ENCODE assay signal across 43 mouse cellular contexts in genomic region chr9:7526255-7526940, GRCm38 (mm10). TPM values are rescaled to one million over a fixed set of nuclear protein-coding genes. Genes with fewer than 3 reads are reported as not detected.
"Had no signal": no experiment of that assay in that cellular context is flagged by ENCODE, and none has a peak within 500 bp of the region (broad histone marks: within the 10 kb centered on the region; RNA-seq: fewer than 3 reads in every experiment).

No protein-coding gene starts in this region.

- DNase-seq: gastrocnemius, postnatal 14 days; gastrocnemius, postnatal 36 days; heart, adult 11 months; heart, adult 2 months; heart, postnatal 14 days; heart, postnatal 36 days; kidney, adult 11 months; kidney, adult 2 months; kidney, adult 9 months; kidney, postnatal 14 days; kidney, postnatal 36 days; layer of hippocampus, adult 9-11 months; layer of hippocampus, postnatal 36 days had no signal

- H3K4me1 ChIP-seq: heart, embryonic 13.5 days; heart, embryonic 15.5 days; hindbrain, embryonic 13.5 days; hindbrain, embryonic 15.5 days; kidney, embryonic 15.5 days; limb, embryonic 13.5 days; limb, embryonic 15.5 days; liver, embryonic 12.5 days had no signal

- H3K27ac ChIP-seq: heart, adult 2 months; heart, embryonic 13.5 days; heart, embryonic 15.5 days; hindbrain, embryonic 13.5 days; hindbrain, embryonic 15.5 days; hindbrain, postnatal 0 days; kidney, embryonic 15.5 days; kidney, postnatal 0 days; left cerebral cortex, adult 2 months; limb, embryonic 13.5 days; limb, embryonic 15.5 days; liver, embryonic 12.5 days; liver, embryonic 14.5 days had no signal

- ATAC-seq: hindbrain, postnatal 0 days; intestine, embryonic 16.5 days; liver, embryonic 12.5 days had no signal

- H3K36me3 ChIP-seq: heart, embryonic 13.5 days; heart, embryonic 15.5 days; hindbrain, embryonic 13.5 days; hindbrain, embryonic 15.5 days; kidney, embryonic 15.5 days; limb, embryonic 13.5 days; limb, embryonic 15.5 days; liver, embryonic 12.5 days had no signal

- H3K27me3 ChIP-seq: heart, embryonic 13.5 days; heart, embryonic 15.5 days; hindbrain, embryonic 13.5 days; hindbrain, embryonic 15.5 days; kidney, embryonic 15.5 days; limb, embryonic 13.5 days; limb, embryonic 15.5 days; liver, embryonic 12.5 days had no signal

- H3K9me3 ChIP-seq: heart, embryonic 13.5 days; heart, embryonic 15.5 days; hindbrain, embryonic 13.5 days; hindbrain, embryonic 15.5 days; kidney, embryonic 15.5 days; limb, embryonic 13.5 days; limb, embryonic 15.5 days; liver, embryonic 12.5 days had no signal

- H3K4me3 ChIP-seq: heart, adult 2 months; heart, embryonic 13.5 days; heart, embryonic 15.5 days; hindbrain, embryonic 13.5 days; hindbrain, embryonic 15.5 days; kidney, embryonic 15.5 days; left cerebral cortex, adult 2 months; limb, embryonic 13.5 days; limb, embryonic 15.5 days; liver, embryonic 12.5 days had no signal

RNA-seq across cellular contexts. Expression of gene Mmp10, which starts 24.2 kb away (rescaled TPM):
- total RNA-seq: gastrocnemius, adult 18-20 months; gastrocnemius, adult 8-10 months; gastrocnemius, postnatal 14 days; gastrocnemius, postnatal 36 days; heart, adult 2 months; heart, postnatal 14 days; heart, postnatal 36 days; hematopoietic stem cell, adult 5-6 weeks; hindbrain, postnatal 0 days; layer of hippocampus, adult 18-20 months; layer of hippocampus, adult 8-10 months; layer of hippocampus, postnatal 14 days; layer of hippocampus, postnatal 36 days; left cerebral cortex, adult 2 months; left cerebral cortex, postnatal 14 days; left cerebral cortex, postnatal 36 days; liver, adult 2 months had no signal
- polyA plus RNA-seq: gonadal fat pad, adult 2 months; heart, adult 2 months; heart, embryonic 11.5 days; heart, embryonic 13.5 days; heart, embryonic 15.5 days; heart, postnatal 0 days; hindbrain, embryonic 11.5 days; hindbrain, embryonic 13.5 days; hindbrain, embryonic 15.5 days; hindbrain, postnatal 0 days; kidney, adult 2 months; kidney, embryonic 15.5 days; limb, embryonic 11.5 days; limb, embryonic 13.5 days; limb, embryonic 15.5 days; liver, adult 2 months; liver, embryonic 12.5 days; liver, embryonic 14.5 days; liver, embryonic 16.5 days had no signal

RNA-seq across cellular contexts. Expression of gene Mmp8, which starts 31.9 kb away (rescaled TPM):
- total RNA-seq: gastrocnemius, adult 18-20 months; gastrocnemius, adult 8-10 months; gastrocnemius, postnatal 14 days; gastrocnemius, postnatal 36 days; hindbrain, postnatal 0 days; layer of hippocampus, adult 18-20 months; layer of hippocampus, adult 8-10 months; layer of hippocampus, postnatal 14 days; layer of hippocampus, postnatal 36 days; left cerebral cortex, postnatal 14 days; left cerebral cortex, postnatal 36 days had no signal
- polyA plus RNA-seq: heart, embryonic 11.5 days; hindbrain, embryonic 11.5 days; large intestine, adult 2 months had no signal

RNA-seq across cellular contexts. Expression of gene Mmp27, which starts 44.8 kb away (rescaled TPM):
- total RNA-seq: hematopoietic stem cell, adult 5-6 weeks; hindbrain, postnatal 0 days; layer of hippocampus, adult 18-20 months; layer of hippocampus, adult 8-10 months; layer of hippocampus, postnatal 14 days; layer of hippocampus, postnatal 36 days; left cerebral cortex, adult 2 months; left cerebral cortex, postnatal 14 days; left cerebral cortex, postnatal 36 days had no signal
- polyA plus RNA-seq: heart, embryonic 11.5 days; heart, embryonic 13.5 days; heart, embryonic 15.5 days; heart, postnatal 0 days; hindbrain, embryonic 11.5 days; hindbrain, embryonic 13.5 days; hindbrain, embryonic 15.5 days; hindbrain, postnatal 0 days; intestine, embryonic 14.5 days; intestine, embryonic 16.5 days; kidney, adult 2 months; kidney, embryonic 15.5 days; kidney, postnatal 0 days; large intestine, adult 2 months; limb, embryonic 11.5 days; limb, embryonic 13.5 days; limb, embryonic 15.5 days had no signal
